ENCODE assay signal across 16 mouse cellular contexts in genomic region chr5:134983111-134983510, GRCm38 (mm10). TPM values are rescaled to one million over a fixed set of nuclear protein-coding genes. Genes with fewer than 3 reads are reported as not detected.
"Had no signal": no experiment of that assay in that cellular context is flagged by ENCODE, and none has a peak within 500 bp of the region (broad histone marks: within the 10 kb centered on the region; RNA-seq: fewer than 3 reads in every experiment).

No protein-coding gene starts in this region.

- DNase-seq: kidney, adult 9 months; kidney, postnatal 14 days; kidney, postnatal 4 days; left cerebral cortex, postnatal 4 days; lung, adult 18-20 months; thymus, adult 2 months; thymus, postnatal 14 days; thymus, postnatal 4 days had no signal

- H3K4me2 ChIP-seq: liver, embryonic 11.5 days; liver, embryonic 15.5 days; lung, embryonic 15.5 days; midbrain, embryonic 13.5 days had no signal

- H3K9me3 ChIP-seq: liver, embryonic 15.5 days; lung, embryonic 15.5 days; midbrain, embryonic 13.5 days had no signal

- H3K9ac ChIP-seq: liver, embryonic 15.5 days; lung, embryonic 15.5 days; midbrain, embryonic 13.5 days had no signal

- H3K36me3 ChIP-seq: liver, embryonic 15.5 days; lung, embryonic 15.5 days; midbrain, embryonic 13.5 days had no signal

- ATAC-seq: midbrain, embryonic 13.5 days had no signal

- H3K4me3 ChIP-seq: liver, embryonic 15.5 days; lung, embryonic 15.5 days; midbrain, embryonic 13.5 days had no signal

- H3K27ac ChIP-seq: liver, embryonic 15.5 days; macrophage; midbrain, embryonic 13.5 days; stomach, postnatal 0 days had no signal

RNA-seq across cellular contexts. Expression of gene Cldn3, which starts 2.9 kb away (rescaled TPM):
- polyA plus RNA-seq: macrophage had no signal

RNA-seq across cellular contexts. Expression of gene Cldn4, which starts 36.4 kb away (rescaled TPM):
- polyA plus RNA-seq: macrophage; midbrain, embryonic 13.5 days; midbrain, postnatal 0 days; neural tube, embryonic 14.5 days had no signal
